Mouse (Mus musculus) erythroid progenitor cell, adult 5-6 weeks (primary cell): ENCODE measurements around the gene Sis. TPM values are rescaled to one million over a fixed set of nuclear protein-coding genes. Genes with fewer than 3 reads are reported as not detected.

Source experiments
- ATAC-seq: replicated peaks from 2 replicates; pipeline ENCODE4 v1.8.0; 2016; ENCODE audit warnings: moderate number of reproducible peaks, mild to moderate bottlenecking, moderate TSS enrichment, inconsistent platforms; ENCODE audit not compliant: poor library complexity, low FRiP score, severe bottlenecking
- total RNA-seq, 2 experiments: library from RNA; stranded (forward) in 1 of 2; stranded (reverse) in 1 of 2; fragments of 150-400 nt in 1 of 2; fragments of 186-747, 209-891 nt in 1 of 2; gene quantifications; 2 replicates each; pipeline versions ENCODE4 v1.2.3 to v1.2.4; 2015 to 2017; ENCODE audit warnings: low replicate concordance in 2 of 2

The Sis gene
- not detected in 2 replicates for total RNA-seq (2015; ENCODE audit: low replicate concordance)
- not detected in 2 replicates for total RNA-seq (2017; ENCODE audit: low replicate concordance)

DNA sequence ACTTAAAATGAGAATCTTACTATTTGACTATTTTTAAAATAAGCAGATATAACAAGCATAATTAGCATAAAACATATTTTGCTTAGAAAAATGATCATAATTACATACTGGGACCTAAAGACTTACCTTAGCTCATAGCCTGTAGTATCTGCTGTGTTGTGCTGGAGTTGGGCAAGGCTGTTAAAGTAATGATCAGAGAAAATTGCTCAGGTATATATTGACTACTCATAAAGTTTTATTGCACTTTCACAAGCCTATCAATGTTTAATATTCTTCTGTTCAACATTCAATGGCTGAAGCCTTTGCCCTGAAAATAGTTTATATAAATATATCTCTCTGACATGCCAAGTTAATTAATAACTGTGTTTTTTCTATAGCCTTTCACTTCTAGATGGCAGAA is at the start of gene Sis:
Gene Sis (minus strand): TSS at position 189 of the 400 bp plus-strand sequence.
- no peak for ATAC-seq

GRCm38 (mm10) chr3:73006045-73006444 is 38.4 kb upstream of the Sis start:
- no peak for ATAC-seq

GRCm38 (mm10) chr3:73002933-73003696 is 35.5 kb upstream of the Sis start:
- ATAC-seq, result no peak

- no peak for ATAC-seq
These were observed 29.9 kb upstream of the Sis start for GRCm38 (mm10) chr3:72997517-72997916.

- no peak for ATAC-seq
These were observed 23.3 kb upstream of the Sis start for GRCm38 (mm10) chr3:72990992-72991391.

GRCm38 (mm10) chr3:72976602-72977001 is 8.9 kb upstream of the Sis start:
- no peak for ATAC-seq

DNA sequence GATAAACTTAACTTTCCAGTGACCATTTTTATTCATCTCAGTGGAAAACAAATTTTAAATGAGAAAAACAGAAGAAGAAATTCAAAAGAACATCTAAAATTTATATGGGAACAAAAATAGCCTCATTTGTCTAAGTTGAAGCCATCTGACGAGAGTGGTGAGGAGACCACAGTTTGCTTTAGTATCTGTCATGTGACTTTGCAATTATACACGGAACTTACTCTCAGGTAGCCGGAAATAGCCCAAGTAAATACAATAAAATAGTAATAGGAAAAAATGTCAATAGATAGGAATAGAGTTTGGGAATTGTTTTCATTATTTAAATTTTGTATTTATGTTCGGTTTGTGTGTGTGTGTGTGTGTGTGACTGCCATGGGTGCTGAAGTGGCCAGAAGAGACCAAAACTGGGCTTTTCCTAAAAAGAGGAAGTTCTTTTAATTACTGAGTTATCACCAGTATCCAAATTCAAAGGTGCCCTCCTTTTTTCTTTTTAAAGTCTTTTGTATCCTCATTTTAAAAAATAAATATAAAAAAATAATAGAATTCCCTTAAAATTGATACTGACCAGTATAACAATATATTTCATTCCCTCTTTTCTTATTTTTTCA is 48.6 kb downstream of the Sis start:
- no peak for ATAC-seq

GRCm38 (mm10) chr3:72882501-72882900 is 85.2 kb downstream of the Sis start:
- no peak for ATAC-seq

DNA sequence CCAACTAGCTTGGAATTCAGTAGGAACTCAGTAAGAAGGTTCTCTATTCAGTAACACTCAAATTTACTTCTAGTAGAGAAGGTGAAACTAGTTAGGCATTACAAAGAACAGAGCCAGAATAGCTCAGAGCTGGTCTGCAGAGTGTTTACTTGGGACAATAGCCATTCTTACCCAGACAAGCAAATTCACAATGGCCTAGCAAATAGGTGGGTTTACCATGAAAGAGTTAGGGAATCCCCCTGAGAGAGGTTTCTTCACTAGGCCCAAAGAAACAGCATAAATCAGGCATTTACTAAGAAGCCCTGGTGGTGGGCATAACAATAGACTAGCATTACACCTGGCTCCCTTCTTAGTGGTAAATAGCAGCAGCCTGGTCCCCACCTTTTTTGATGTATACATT is 99.5 kb downstream of the Sis start:
- no peak for ATAC-seq

GRCm38 (mm10) chr3:72858738-72859137 is 108.9 kb downstream of the Sis start:
- no peak for ATAC-seq

DNA sequence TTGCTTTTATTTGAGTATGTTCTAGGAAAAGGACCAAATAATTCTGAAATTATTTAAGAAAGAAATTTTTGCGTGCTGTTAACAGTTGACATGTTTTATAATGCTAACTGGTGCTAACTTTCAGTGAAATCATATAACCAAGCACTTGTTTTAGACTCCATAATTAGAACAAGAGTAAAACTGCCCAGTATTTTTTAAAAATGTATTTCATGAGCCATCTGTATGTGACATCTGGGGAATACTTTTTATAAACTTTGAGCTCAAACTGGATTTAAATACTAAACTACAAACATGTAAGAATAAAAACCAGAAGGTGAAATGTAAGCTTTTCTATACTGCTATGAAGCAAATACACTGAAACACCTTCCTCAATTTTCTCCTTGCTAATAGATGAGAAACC is 112.3 kb downstream of the Sis start:
- ATAC-seq, result no peak

GRCm38 (mm10) chr3:72840641-72841040 is 127.0 kb downstream of the Sis start:
- ATAC-seq, result no peak

Other genes starting within 250 kb of the Sis start
- gene Slitrk3, start 89.9 kb upstream of the Sis start, total RNA-seq (2015; ENCODE audit: low replicate concordance), result not detected in 2 replicates
- not detected in 2 replicates for gene Slitrk3, start 89.9 kb upstream of the Sis start, total RNA-seq (2017; ENCODE audit: low replicate concordance)